Mouse (Mus musculus) ES-E14 (cell line): ENCODE measurements at regions not wholly inside any gene's neighbourhood (a gene's known extent, or its start where the extent isn't known, plus 50 kb on each side); places are given as distances from the start of the nearest gene placed in this dataset.

Experiments
- DNase-seq: peaks from one replicate; pipeline ENCODE4 v3.0.0-alpha.2; 2013; ENCODE audit warnings: low read depth, low spot score
- H3K27ac ChIP-seq: 2 replicates; pipeline ENCODE4 v1.5.1; 2012; ENCODE audit warnings: low read depth, mild to moderate bottlenecking, low read length, moderate library complexity, mixed read lengths; ENCODE audit not compliant: poor library complexity, insufficient read depth, severe bottlenecking
- H3K36me3 ChIP-seq: 2 replicates; pipeline ENCODE4 v1.6.1; 2012; ENCODE audit warnings: mild to moderate bottlenecking, low read length, moderate library complexity, mixed read lengths; ENCODE audit not compliant: control insufficient read depth, poor library complexity, insufficient read depth, severe bottlenecking
- H3K4me1 ChIP-seq, 2 experiments: fragments of 150-350 bp in 1 of 2; sonication (generic) in 1 of 2; 2 replicates each; pipeline ENCODE4 v1.6.1; 2012; ENCODE audit warnings: low read length in 2 of 2, mild to moderate bottlenecking in 1 of 2, mixed read lengths in 1 of 2; ENCODE audit not compliant: control insufficient read depth in 2 of 2, insufficient read depth in 2 of 2, poor library complexity in 1 of 2
- H3K4me3 ChIP-seq, 2 experiments: fragments of 150-350 bp in 1 of 2; sonication (generic) in 1 of 2; 2 replicates each; pipeline ENCODE4 v1.5.1; 2012; ENCODE audit warnings: low read length in 2 of 2, low read depth in 1 of 2, mild to moderate bottlenecking in 1 of 2, mixed read lengths in 1 of 2; ENCODE audit not compliant: insufficient read depth in 1 of 2, poor library complexity in 1 of 2, severe bottlenecking in 1 of 2
- H3K9ac ChIP-seq: 2 replicates; pipeline ENCODE4 v1.6.1; 2012; ENCODE audit warnings: low read depth, mild to moderate bottlenecking, low read length, mixed read lengths; ENCODE audit not compliant: poor library complexity, insufficient read depth, severe bottlenecking
- H3K9me3 ChIP-seq: fragments of 150-350 bp; sonication (generic); 2 replicates; pipeline ENCODE4 v1.6.1; 2012; ENCODE audit warnings: low read depth, mild to moderate bottlenecking, low read length; ENCODE audit not compliant: control insufficient read depth, insufficient read depth
- CHD2 ChIP-seq: IDR thresholded peaks from 2 replicates; pipeline ENCODE4 v1.6.1; 2014; ENCODE audit warnings: mild to moderate bottlenecking, low read depth, low read length, inconsistent platforms
- HCFC1 ChIP-seq: IDR thresholded peaks from 2 replicates; pipeline ENCODE4 v1.6.1; 2012; ENCODE audit warnings: low read length, inconsistent platforms, borderline replicate concordance; ENCODE audit not compliant: insufficient read depth
- MAFK ChIP-seq: IDR thresholded peaks from 2 replicates; pipeline ENCODE4 v1.6.1; 2014; ENCODE audit warnings: mild to moderate bottlenecking, low read depth, low read length, inconsistent platforms; ENCODE audit not compliant: insufficient read depth
- ZC3H11A ChIP-seq: IDR thresholded peaks from 2 replicates; pipeline ENCODE4 v1.6.1; 2012; ENCODE audit warnings: low read depth, mild to moderate bottlenecking, inconsistent platforms, low read length, borderline replicate concordance
- ZNF384 ChIP-seq: IDR thresholded peaks from 2 replicates; pipeline ENCODE4 v1.6.1; 2012; ENCODE audit warnings: low read depth, low read length, inconsistent platforms
- in situ Hi-C, 2 experiments: fragments of 600-800 bp; cut with MboI; formaldehyde crosslinking; loops; one replicate each; pipeline ENCODE4 v1.15.1; 2025; ENCODE audit warnings: low sequenced_read_pairs in 2 of 2, inconsistent platforms in 1 of 2; ENCODE audit not compliant: unreplicated experiment in 2 of 2

DNA sequence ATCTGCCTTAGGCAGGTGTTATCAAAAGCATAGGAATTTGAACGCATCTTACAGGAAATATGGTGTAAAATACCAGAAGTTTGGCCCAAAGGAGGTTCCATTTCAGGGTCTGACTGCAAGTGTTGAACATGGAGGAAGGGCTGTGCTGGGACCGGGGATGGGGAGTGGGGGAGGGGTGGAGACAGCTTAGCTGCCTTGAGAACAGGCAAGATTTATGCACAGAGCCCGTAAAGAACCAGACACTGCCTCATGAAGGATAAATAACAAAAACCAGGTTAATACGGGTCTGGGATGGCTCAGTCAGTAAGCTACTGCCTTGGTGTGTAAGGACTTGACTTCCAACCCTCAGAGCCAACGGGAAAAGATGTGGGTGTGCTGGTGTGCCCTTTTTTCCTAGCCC, 91.1 kb downstream of the 3110018I06Rik start:
- TF ChIP-seq ZNF384 (no peak), ZC3H11A (no peak), MAFK (no peak), HCFC1 (no peak), CHD2 (no peak)
- no peaks in the 10 kb centered on the region for H3K4me1 ChIP-seq
- no peak overlapping the region for H3K27ac ChIP-seq
- in situ Hi-C loops: no loop called here
- no peaks in the 10 kb centered on the region for H3K9me3 ChIP-seq
- no peak overlapping the region for H3K9ac ChIP-seq
- H3K36me3 ChIP-seq: no peaks in the 10 kb centered on the region
- no peak overlapping the region for H3K4me3 ChIP-seq
- no peak for DNase-seq

- no peak for DNase-seq
- TF ChIP-seq HCFC1: no peak
- no peak for TF ChIP-seq ZC3H11A
- no peak for TF ChIP-seq CHD2
- no peak for TF ChIP-seq ZNF384
- TF ChIP-seq MAFK: no peak
- Histone ChIP-seq H3K4me3 (no peak overlapping the region), H3K9me3 (no peaks in the 10 kb centered on the region), H3K4me1 (no peaks in the 10 kb centered on the region), H3K36me3 (no peaks in the 10 kb centered on the region), H3K9ac (no peak overlapping the region), H3K27ac (no peak overlapping the region)
- in situ Hi-C loops: no loop called here
Measured at GRCm38 (mm10) chr12:107583151-107583720, 94.8 kb downstream of the 3110018I06Rik start.

DNA sequence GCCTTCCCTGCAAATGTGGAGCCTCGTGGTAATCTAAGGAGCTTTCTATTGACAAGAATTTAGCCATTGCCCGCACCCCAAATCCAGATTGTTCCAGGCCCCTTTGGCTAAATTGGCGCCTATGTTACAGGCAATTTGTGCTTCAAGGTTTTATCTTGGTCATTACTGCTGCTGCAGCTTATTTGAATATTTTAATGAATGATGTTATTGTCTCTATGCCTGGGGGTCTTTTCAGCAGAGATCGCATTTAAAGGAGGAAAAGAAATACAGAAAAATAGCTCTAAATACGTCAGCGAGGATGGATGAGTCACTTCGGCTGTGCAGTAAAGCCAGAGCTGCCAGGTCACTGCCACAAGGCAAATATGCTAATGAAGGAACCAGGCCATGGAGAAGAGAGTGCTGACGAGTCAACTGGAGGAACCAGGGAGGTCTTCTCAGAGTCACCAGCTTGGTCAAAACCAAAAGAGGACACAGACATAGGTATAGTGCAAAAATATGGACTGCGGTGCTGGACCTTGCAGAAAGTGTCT, 97.3 kb downstream of the 3110018I06Rik start:
- H3K36me3 ChIP-seq: no peaks in the 10 kb centered on the region
- no peak overlapping the region for H3K4me3 ChIP-seq
- H3K4me1 ChIP-seq: no peaks in the 10 kb centered on the region
- H3K9ac ChIP-seq: no peak overlapping the region
- no peak for DNase-seq
- H3K27ac ChIP-seq: no peak overlapping the region
- no peak for TF ChIP-seq HCFC1
- TF ChIP-seq MAFK: no peak
- no peak for TF ChIP-seq CHD2
- no peak for TF ChIP-seq ZNF384
- no peak for TF ChIP-seq ZC3H11A
- no peaks in the 10 kb centered on the region for H3K9me3 ChIP-seq
- in situ Hi-C loops: no loop called here

DNA sequence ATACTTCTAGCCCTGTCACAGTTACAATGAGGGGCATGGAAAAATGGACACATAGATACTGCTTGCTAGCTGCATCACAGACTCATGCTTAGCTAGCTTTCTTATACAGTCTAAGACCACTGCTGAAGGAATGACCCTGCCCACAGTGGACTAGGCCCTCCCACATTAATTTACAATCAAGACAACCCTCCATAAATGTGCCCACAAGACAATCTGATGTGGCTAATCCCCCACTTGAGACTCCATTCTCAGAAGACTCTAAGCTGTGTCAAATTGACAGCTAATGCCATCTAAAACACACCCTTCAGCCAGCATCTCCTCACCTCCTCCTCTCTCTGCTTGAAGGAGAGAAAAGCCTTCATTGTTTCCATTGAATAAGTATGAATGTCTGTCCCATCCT, 107.8 kb downstream of the 3110018I06Rik start:
- in situ Hi-C loops: no loop called here
- Histone ChIP-seq H3K4me1 (no peaks in the 10 kb centered on the region), H3K9me3 (no peaks in the 10 kb centered on the region), H3K4me3 (no peak overlapping the region), H3K9ac (no peak overlapping the region), H3K36me3 (no peaks in the 10 kb centered on the region), H3K27ac (no peak overlapping the region)
- DNase-seq: no peak
- no peak for TF ChIP-seq ZNF384
- no peak for TF ChIP-seq MAFK
- TF ChIP-seq HCFC1: no peak
- no peak for TF ChIP-seq CHD2
- TF ChIP-seq ZC3H11A: no peak

- H3K4me1 ChIP-seq: no peaks in the 10 kb centered on the region
- no peak overlapping the region for H3K9ac ChIP-seq
- H3K27ac ChIP-seq: no peak overlapping the region
- no peak for DNase-seq
- TF ChIP-seq ZC3H11A (no peak), CHD2 (no peak), HCFC1 (no peak), MAFK (no peak), ZNF384 (no peak)
- no peaks in the 10 kb centered on the region for H3K36me3 ChIP-seq
- no peaks in the 10 kb centered on the region for H3K9me3 ChIP-seq
- H3K4me3 ChIP-seq: no peak overlapping the region
- in situ Hi-C loops: no loop called here
Measured at GRCm38 (mm10) chr12:107600576-107600975, 112.1 kb downstream of the 3110018I06Rik start.
